Mouse (Mus musculus) embryonic facial prominence, embryonic 14.5 days (tissue): ENCODE measurements at regions not wholly inside any gene's neighbourhood (a gene's known extent, or its start where the extent isn't known, plus 50 kb on each side); places are given as distances from the start of the nearest gene placed in this dataset.

Experiments
- ATAC-seq: fragments of 200-750 bp; cut with Nextera tagmentation; 2 replicates; pipeline ENCODE4 v1.8.0; 2017; ENCODE audit warnings: low read depth, moderate number of reproducible peaks, moderate TSS enrichment
- DNase-seq: peaks from one replicate; pipeline ENCODE4 v3.0.0-alpha.2; 2015; ENCODE audit warnings: low spot score
- H3K27ac ChIP-seq: fragments of 300-500 bp; sonication (generic); replicated peaks from 2 replicates; pipeline ENCODE4 v1.5.1; 2014; ENCODE audit warnings: low read depth, mild to moderate bottlenecking, low read length, moderate library complexity
- H3K27me3 ChIP-seq: fragments of 300-500 bp; sonication (generic); replicated peaks from 2 replicates; pipeline ENCODE4 v1.6.1; 2014; ENCODE audit warnings: low read length; ENCODE audit not compliant: control insufficient read depth, insufficient read depth
- H3K36me3 ChIP-seq: fragments of 300-500 bp; sonication (generic); 2 replicates; pipeline ENCODE4 v1.6.1; 2014; ENCODE audit warnings: low read length, mixed read lengths; ENCODE audit not compliant: control insufficient read depth, insufficient read depth
- H3K4me1 ChIP-seq: fragments of 300-500 bp; sonication (generic); 2 replicates; pipeline ENCODE4 v1.6.1; 2014; ENCODE audit warnings: antibody characterized with exemption, low read length; ENCODE audit not compliant: control insufficient read depth, insufficient read depth
- H3K4me2 ChIP-seq: fragments of 300-500 bp; sonication (generic); 2 replicates; pipeline ENCODE4 v1.6.1; 2014; ENCODE audit warnings: low read depth, mild to moderate bottlenecking, low read length, moderate library complexity, mixed read lengths
- H3K4me3 ChIP-seq: fragments of 300-500 bp; sonication (generic); 2 replicates; pipeline ENCODE4 v1.5.1; 2014; ENCODE audit warnings: low read depth, mild to moderate bottlenecking, low read length
- H3K9ac ChIP-seq: fragments of 300-500 bp; sonication (generic); 2 replicates; pipeline ENCODE4 v1.6.1; 2014; ENCODE audit warnings: low read depth, mild to moderate bottlenecking, low read length, moderate library complexity, mixed read lengths
- H3K9me3 ChIP-seq: fragments of 300-500 bp; sonication (generic); 2 replicates; pipeline ENCODE4 v1.6.1; 2016; ENCODE audit warnings: low read length; ENCODE audit not compliant: control insufficient read depth
- WGBS: fragments of 180-500 bp; shearing (Covaris S2); extraction: QIAGEN DNeasy Blood & Tissue Kit; methylation state at CpG from one replicate; pipeline ENCODE4 v1.1.7; 2014; 5-methylcytosine and 5-hydroxymethylcytosine counted together

- H3K36me3 ChIP-seq, result no peaks in the 10 kb centered on the region
- no peak overlapping the region for H3K27ac ChIP-seq
- ATAC-seq, result no peak
- H3K27me3 ChIP-seq, result no peaks in the 10 kb centered on the region
- H3K9ac ChIP-seq, result no peak overlapping the region
- H3K4me2 ChIP-seq, result no peak overlapping the region
- WGBS, result 86% methylated on average over 4 of the region's 4 CpGs
- H3K4me3 ChIP-seq, result no peak overlapping the region
- no peak for DNase-seq
- H3K4me1 ChIP-seq, result no peaks in the 10 kb centered on the region; the same call in 1 of the 2 replicates
- no peaks in the 10 kb centered on the region for H3K9me3 ChIP-seq
Measured at GRCm38 (mm10) chr8:115538236-115538635, 169.4 kb downstream of the Maf start.

DNA sequence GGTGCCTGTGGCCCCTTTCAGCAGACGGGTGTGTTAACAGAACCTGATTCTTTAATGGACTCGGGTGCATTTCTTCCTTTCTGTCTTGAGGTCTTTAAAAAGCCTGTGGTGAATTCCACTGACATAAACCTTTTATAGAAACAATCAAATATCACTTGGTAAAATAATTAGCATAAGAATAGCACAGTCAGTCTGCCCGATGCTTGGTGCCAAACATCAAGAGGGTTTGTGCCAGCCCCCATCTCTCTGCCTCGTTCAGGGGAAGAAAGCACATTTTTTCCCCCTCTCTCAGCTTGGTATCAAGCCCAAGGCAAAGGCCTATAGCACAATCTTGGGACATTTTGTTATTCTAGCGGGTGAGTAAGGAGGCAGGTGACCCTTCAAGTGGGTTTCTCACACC is 169.8 kb downstream of the Maf start:
- DNase-seq (no peak), ATAC-seq (no peak)
- no peak overlapping the region for H3K4me3 ChIP-seq
- H3K9me3 ChIP-seq, result no peaks in the 10 kb centered on the region
- no peaks in the 10 kb centered on the region for H3K36me3 ChIP-seq
- H3K9ac ChIP-seq, result no peak overlapping the region
- no peaks in the 10 kb centered on the region for H3K27me3 ChIP-seq
- H3K4me1 ChIP-seq, result no peaks in the 10 kb centered on the region; the same call in 1 of the 2 replicates
- H3K27ac ChIP-seq, result no peak overlapping the region
- WGBS, result 62% methylated on average over 5 of the region's 5 CpGs
- H3K4me2 ChIP-seq, result no peak overlapping the region

DNA sequence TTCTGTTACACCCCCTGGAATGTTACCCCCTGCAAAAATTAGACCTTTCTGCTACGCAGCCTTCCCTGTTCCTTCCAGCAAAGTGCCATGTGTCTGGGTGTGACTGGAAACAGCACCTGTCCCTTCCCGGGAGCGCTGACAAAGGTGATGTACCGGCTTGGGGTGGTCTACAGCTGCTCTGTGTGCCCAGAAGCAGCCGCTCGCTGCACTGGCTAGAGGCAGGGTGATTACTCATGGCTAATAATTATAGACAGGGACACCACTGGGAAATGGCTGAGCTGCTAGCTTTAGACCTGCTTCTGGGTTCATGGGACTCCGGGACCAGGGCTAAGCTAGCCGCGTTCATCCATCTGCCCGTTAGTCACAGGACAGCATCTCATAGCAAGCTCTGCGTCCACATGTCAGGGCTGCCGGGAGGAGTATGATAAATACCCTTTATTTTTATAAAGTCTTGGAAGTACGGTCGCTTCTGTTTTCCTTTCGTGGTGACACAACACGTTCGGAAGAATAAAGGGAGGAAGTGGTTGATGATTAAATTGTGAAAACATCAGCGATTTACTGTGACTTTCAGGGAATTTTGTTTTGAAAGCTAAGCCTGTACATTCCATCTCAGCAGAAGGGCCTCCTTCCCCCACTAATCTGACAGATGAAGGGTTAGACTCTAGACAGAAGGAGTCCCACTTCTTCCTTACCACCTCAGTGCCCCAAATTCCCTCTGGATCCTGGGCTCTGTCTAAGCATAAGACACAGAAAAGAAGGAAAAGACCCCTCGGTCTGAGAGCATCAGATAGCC is 170.8 kb downstream of the Maf start:
- no peak overlapping the region for H3K9ac ChIP-seq
- H3K4me1 ChIP-seq, result no peaks in the 10 kb centered on the region; the same call in 1 of the 2 replicates
- 43% methylated on average over 19 of the region's 19 CpGs for WGBS
- no peak for DNase-seq
- H3K4me3 ChIP-seq, result no peak overlapping the region
- no peaks in the 10 kb centered on the region for H3K36me3 ChIP-seq
- no peak overlapping the region for H3K27ac ChIP-seq
- H3K27me3 ChIP-seq, result no peaks in the 10 kb centered on the region
- no peaks in the 10 kb centered on the region for H3K9me3 ChIP-seq
- no peak for ATAC-seq
- H3K4me2 ChIP-seq, result no peak overlapping the region

GRCm38 (mm10) chr8:115536001-115536400 is 171.6 kb downstream of the Maf start:
- H3K4me1 ChIP-seq, result peaks cover 2% of the 10 kb centered on the region; the same call in 1 of the 2 replicates
- 75% methylated on average over 8 of the region's 8 CpGs for WGBS

GRCm38 (mm10) chr8:115534030-115534429 is 173.6 kb downstream of the Maf start:
- DNase-seq (no peak), ATAC-seq (no peak)
- H3K4me3 ChIP-seq, result no peak overlapping the region
- no peaks in the 10 kb centered on the region for H3K36me3 ChIP-seq
- H3K9me3 ChIP-seq, result no peaks in the 10 kb centered on the region
- 26% methylated on average over 2 of the region's 2 CpGs for WGBS
- H3K4me1 ChIP-seq, result peaks cover 6% of the 10 kb centered on the region; the same call in 1 of the 2 replicates
- H3K9ac ChIP-seq, result no peak overlapping the region
- no peak overlapping the region for H3K27ac ChIP-seq
- no peak overlapping the region for H3K4me2 ChIP-seq
- H3K27me3 ChIP-seq, result no peaks in the 10 kb centered on the region; the same call in 1 of the 2 replicates

More at GRCm38 (mm10) chr8:115536001-115536400, 171.6 kb downstream of the Maf start:
- DNase-seq (no peak), ATAC-seq (no peak)
- Histone ChIP-seq H3K36me3 (no peaks in the 10 kb centered on the region), H3K9me3 (no peaks in the 10 kb centered on the region), H3K27me3 (no peaks in the 10 kb centered on the region), H3K27ac (no peak overlapping the region), H3K9ac (no peak overlapping the region), H3K4me3 (no peak overlapping the region), H3K4me2 (no peak overlapping the region)

GRCm38 (mm10) chr8:115531343-115531742 is 176.3 kb downstream of the Maf start:
- no peak overlapping the region for H3K9ac ChIP-seq
- H3K36me3 ChIP-seq, result no peaks in the 10 kb centered on the region
- H3K9me3 ChIP-seq, result no peaks in the 10 kb centered on the region
- peaks cover 6% of the 10 kb centered on the region; the same call in 1 of the 2 replicates for H3K4me1 ChIP-seq
- WGBS, result 64% methylated on average over 6 of the region's 6 CpGs
- DNase-seq, result no peak
- H3K4me3 ChIP-seq, result no peak overlapping the region
- H3K4me2 ChIP-seq, result no peak overlapping the region
- no peak overlapping the region for H3K27ac ChIP-seq
- H3K27me3 ChIP-seq, result no peaks in the 10 kb centered on the region; the same call in 1 of the 2 replicates
- ATAC-seq, result no peak

DNA sequence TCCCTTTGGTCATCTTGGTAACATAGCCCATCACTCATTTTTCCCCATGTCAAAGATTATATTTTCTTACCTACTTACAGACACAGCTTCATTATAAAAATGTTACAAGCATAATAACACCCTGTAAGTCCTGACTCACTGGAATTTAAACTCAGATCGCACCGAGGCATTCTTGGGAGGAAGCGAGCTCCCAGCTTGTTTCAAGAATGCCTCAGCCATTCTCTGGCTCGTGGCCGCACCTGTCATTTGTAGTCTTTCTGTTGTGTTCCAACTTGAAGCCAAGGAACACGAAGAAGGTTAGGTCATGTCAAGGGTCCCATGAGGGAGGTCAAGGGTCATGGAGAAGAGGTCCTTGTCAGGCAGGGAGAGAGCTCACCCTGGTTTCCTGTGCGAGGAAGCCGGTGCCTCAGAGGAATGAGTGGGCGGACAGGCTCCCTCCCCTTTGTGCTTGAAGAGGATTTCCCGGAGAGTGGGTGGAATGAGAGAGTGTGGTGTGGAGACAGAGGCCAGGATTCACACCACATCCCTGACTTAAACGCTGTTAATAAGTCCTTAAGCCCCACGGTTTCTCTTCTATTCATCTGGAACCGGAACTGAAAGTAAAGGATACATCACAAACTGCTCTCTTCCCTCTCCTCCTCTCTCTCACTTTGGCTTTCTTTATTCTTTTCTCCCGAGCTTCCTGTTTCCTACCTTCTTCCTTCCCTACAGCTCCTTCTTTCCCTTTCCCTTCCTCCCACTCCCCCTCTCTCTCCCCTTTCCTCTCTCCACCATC is 177.8 kb downstream of the Maf start:
- ATAC-seq, result no peak
- WGBS, result 24% methylated on average over 14 of the region's 14 CpGs
- no peak overlapping the region for H3K27ac ChIP-seq
- H3K9me3 ChIP-seq, result no peaks in the 10 kb centered on the region
- 0 out of 2 replicates have a peak overlapping the region, but pooled peaks have one; percentile 22 for H3K4me2 ChIP-seq
- no peak overlapping the region for H3K9ac ChIP-seq
- H3K4me1 ChIP-seq, result peaks cover 6% of the 10 kb centered on the region; the same call in 1 of the 2 replicates
- peak; percentile 48 for DNase-seq
- no peaks in the 10 kb centered on the region for H3K36me3 ChIP-seq
- no peak overlapping the region for H3K4me3 ChIP-seq
- no peaks in the 10 kb centered on the region; the same call in 1 of the 2 replicates for H3K27me3 ChIP-seq

DNA sequence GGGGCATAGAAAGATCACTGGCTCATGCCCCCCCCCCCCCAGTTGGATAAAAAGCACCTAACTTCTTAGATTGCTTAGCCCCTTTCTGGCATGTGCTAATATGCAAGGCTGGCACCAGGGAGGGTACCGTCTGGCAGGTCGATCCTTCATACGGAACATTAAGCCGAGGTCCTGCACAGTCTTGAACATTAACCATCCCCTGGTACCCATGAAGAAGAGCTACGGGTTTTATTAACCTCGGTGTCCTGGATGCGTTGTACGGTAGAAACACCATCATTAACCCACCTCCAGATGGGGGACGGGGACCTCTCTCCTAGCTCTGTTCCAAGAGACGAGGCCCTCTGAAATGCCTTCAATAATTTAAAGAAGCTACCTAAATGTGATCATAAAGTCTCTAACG is 178.7 kb downstream of the Maf start:
- 90% methylated on average over 11 of the region's 11 CpGs for WGBS
- H3K4me2 ChIP-seq, result no peak overlapping the region

More for the DNA sequence above, 178.7 kb downstream of the Maf start:
- ATAC-seq (no peak), DNase-seq (no peak)
- no peak overlapping the region for H3K9ac ChIP-seq
- H3K36me3 ChIP-seq, result no peaks in the 10 kb centered on the region
- peaks cover 6% of the 10 kb centered on the region; the same call in 1 of the 2 replicates for H3K4me1 ChIP-seq
- H3K4me3 ChIP-seq, result no peak overlapping the region
- no peaks in the 10 kb centered on the region for H3K9me3 ChIP-seq
- H3K27ac ChIP-seq, result no peak overlapping the region
- no peaks in the 10 kb centered on the region; the same call in 1 of the 2 replicates for H3K27me3 ChIP-seq
